Mouse (Mus musculus): Measurements from ENCODE around the gene Plpp1.

The Plpp1 gene

GRCm38 (mm10) chr13:112861825-112862306 is 61.3 kb downstream of the Plpp1 start:
- no peak for DNase-seq (ENCODE audit: low spot score)

- DNase-seq (ENCODE audit: low spot score): no peak
Observed at GRCm38 (mm10) chr13:112862342-112862741, 61.8 kb downstream of the Plpp1 start.

GRCm38 (mm10) chr13:112862978-112863677 is 62.5 kb downstream of the Plpp1 start:
- no peak for DNase-seq (ENCODE audit: low spot score)

- DNase-seq (ENCODE audit: low spot score): no peak
Observed at GRCm38 (mm10) chr13:112866782-112867181, 66.2 kb downstream of the Plpp1 start.

GRCm38 (mm10) chr13:112867381-112867780 is 66.8 kb downstream of the Plpp1 start:
- DNase-seq (ENCODE audit: low spot score): no peak

- no peak for DNase-seq (ENCODE audit: low spot score)
Observed at GRCm38 (mm10) chr13:112870039-112870690, 69.6 kb downstream of the Plpp1 start.

- DNase-seq (ENCODE audit: low spot score): no peak
Observed at GRCm38 (mm10) chr13:112871500-112872266, 71.1 kb downstream of the Plpp1 start.

- no peak for DNase-seq (ENCODE audit: low spot score)
Observed at GRCm38 (mm10) chr13:112887234-112887633, 86.6 kb downstream of the Plpp1 start.

- no peak for DNase-seq (ENCODE audit: low spot score)
Observed at GRCm38 (mm10) chr13:112902176-112902575, 101.6 kb downstream of the Plpp1 start.

- no peak for DNase-seq (ENCODE audit: low spot score)
Observed at GRCm38 (mm10) chr13:112909663-112910062, 109.1 kb downstream of the Plpp1 start.

- DNase-seq (ENCODE audit: low spot score): no peak
Observed at GRCm38 (mm10) chr13:112910434-112910833, 109.8 kb downstream of the Plpp1 start.
